Mouse (Mus musculus) CH12.LX (cell line): ENCODE measurements around the gene Akap2.

Source experiments
- CTCF ChIP-seq, 2 experiments: IDR thresholded peaks in 1 of 2; conservative IDR thresholded peaks in 1 of 2; 2 replicates each; pipeline ENCODE4 v1.5.1; 2011 to 2012; ENCODE audit warnings: low read depth in 2 of 2, low read length in 2 of 2, improper control_type of control experiment in 1 of 2, inconsistent platforms in 1 of 2, mild to moderate bottlenecking in 1 of 2, moderate library complexity in 1 of 2
- EP300 ChIP-seq: IDR thresholded peaks from 2 replicates; pipeline ENCODE4 v1.6.1; 2011; ENCODE audit warnings: low read length, improper control_type of control experiment
- HCFC1 ChIP-seq: IDR thresholded peaks from 2 replicates; pipeline ENCODE4 v1.6.1; 2012; ENCODE audit warnings: low read depth, mild to moderate bottlenecking, inconsistent platforms, low read length, improper control_type of control experiment
- IRF4 ChIP-seq: IDR thresholded peaks from 2 replicates; pipeline ENCODE4 v1.6.1; 2014; ENCODE audit warnings: low read depth, mild to moderate bottlenecking, inconsistent platforms, low read length, improper control_type of control experiment
- MAFK ChIP-seq: IDR thresholded peaks from 2 replicates; pipeline ENCODE4 v1.6.1; 2011; ENCODE audit warnings: low read length, improper control_type of control experiment; ENCODE audit not compliant: insufficient replicate concordance
- MAX ChIP-seq: IDR thresholded peaks from 2 replicates; pipeline ENCODE4 v1.6.1; 2011; ENCODE audit warnings: low read length, improper control_type of control experiment
- MAZ ChIP-seq: IDR thresholded peaks from 2 replicates; pipeline ENCODE4 v1.6.1; 2012; ENCODE audit warnings: low read depth, mild to moderate bottlenecking, inconsistent platforms, low read length, improper control_type of control experiment, moderate library complexity
- NRF1 ChIP-seq: IDR thresholded peaks from 2 replicates; pipeline ENCODE4 v1.6.1; 2014; ENCODE audit warnings: low read depth, mild to moderate bottlenecking, inconsistent platforms, low read length, improper control_type of control experiment, moderate library complexity
- POLR2A ChIP-seq: IDR thresholded peaks from 2 replicates; pipeline ENCODE4 v1.6.1; 2011; ENCODE audit warnings: low read depth, mild to moderate bottlenecking, improper control_type of control experiment, low read length
- UBTF ChIP-seq: IDR thresholded peaks from 2 replicates; pipeline ENCODE4 v1.6.1; 2012; ENCODE audit warnings: low read depth, mild to moderate bottlenecking, inconsistent platforms, low read length, improper control_type of control experiment, moderate library complexity
- USF2 ChIP-seq: conservative IDR thresholded peaks from 2 replicates; pipeline ENCODE4 v1.6.1; 2011; ENCODE audit warnings: low read depth, low read length, improper control_type of control experiment

- TF ChIP-seq MAFK (no peak), CTCF (conservative IDR thresholded peaks at IDR 0.05 in 1 of 2, IDR thresholded peaks at IDR 0.05 in 1 of 2; ENCODE audit: low read depth in 2 of 2, low read length in 2 of 2) (no peak), POLR2A (no peak), UBTF (no peak), EP300 (no peak), USF2 (no peak), IRF4 (no peak), MAZ (no peak), HCFC1 (no peak), NRF1 (no peak), MAX (no peak)
Measured at GRCm38 (mm10) chr4:57920522-57920921, 203.1 kb downstream of the Akap2 start.
